Mouse (Mus musculus) erythroblast, embryonic 14.5 days (primary cell): ENCODE results near the gene Bsn.

ENCODE experiments used
- GATA1 ChIP-seq: IDR thresholded peaks from 2 replicates; pipeline ENCODE4 v1.6.1; 2012; ENCODE audit warnings: low read length, inconsistent platforms, mixed read lengths
- TAL1 ChIP-seq: IDR thresholded peaks from 3 replicates; pipeline ENCODE4 v1.6.1; 2012; ENCODE audit warnings: low read length, inconsistent platforms, mixed read lengths

- no peak for TF ChIP-seq GATA1
- TF ChIP-seq TAL1: no peak
Measured at GRCm38 (mm10) chr9:108051184-108051930, 138.8 kb downstream of the Bsn start.
